In genomic region chr14:32046357-32046756, GRCm38 (mm10) we compare ENCODE assay signal across 25 mouse cellular contexts. TPM values are rescaled to one million over a fixed set of nuclear protein-coding genes. Genes with fewer than 3 reads are reported as not detected.
DNase-seq lines count a peak whose midpoint lies in the region; ATAC-seq and TF ChIP-seq lines count a peak whose summit lies in the region.
"Had no signal": no experiment of that assay in that cellular context is flagged by ENCODE, and none has a peak within 500 bp of the region (broad histone marks: within the 10 kb centered on the region; RNA-seq: fewer than 3 reads in every experiment).

No protein-coding gene starts in this region.

- no peak overlapping the region for H3K4me3 ChIP-seq in heart, embryonic 10.5 days
- no peak overlapping the region for H3K4me3 ChIP-seq in hindbrain, postnatal 0 days (ENCODE audit: low read length)
- H3K4me3 ChIP-seq in hindbrain, embryonic 14.5 days (replicated peaks; ENCODE audit: low read length) = no peak overlapping the region
- H3K4me3 ChIP-seq in embryonic facial prominence, embryonic 10.5 days = no peak overlapping the region
- H3K4me3 ChIP-seq: embryonic facial prominence, embryonic 12.5 days; erythroblast, embryonic 14.5 days; forebrain, embryonic 12.5 days; stomach, embryonic 15.5 days had no signal

- H3K36me3 ChIP-seq in heart, embryonic 10.5 days = no peaks in the 10 kb centered on the region
- H3K36me3 ChIP-seq in hindbrain, postnatal 0 days (ENCODE audit: insufficient read depth, low read length) = no peaks in the 10 kb centered on the region
- H3K36me3 ChIP-seq in hindbrain, embryonic 14.5 days (replicated peaks; ENCODE audit: control insufficient read depth, insufficient read depth) = no peaks in the 10 kb centered on the region
- H3K36me3 ChIP-seq in embryonic facial prominence, embryonic 10.5 days (replicated peaks) = no peaks in the 10 kb centered on the region
- H3K36me3 ChIP-seq: embryonic facial prominence, embryonic 12.5 days; forebrain, embryonic 12.5 days; stomach, embryonic 15.5 days had no signal

- H3K27me3 ChIP-seq in heart, embryonic 10.5 days (ENCODE audit: insufficient read depth, poor library complexity, severe bottlenecking) = no peaks in the 10 kb centered on the region
- H3K27me3 ChIP-seq in hindbrain, postnatal 0 days (ENCODE audit: insufficient read depth, low read length) = no peaks in the 10 kb centered on the region
- H3K27me3 ChIP-seq in hindbrain, embryonic 14.5 days (ENCODE audit: control insufficient read depth, insufficient read depth, low read length) = no peaks in the 10 kb centered on the region
- no peaks in the 10 kb centered on the region for H3K27me3 ChIP-seq in embryonic facial prominence, embryonic 10.5 days (replicated peaks; ENCODE audit: low read depth, poor library complexity, severe bottlenecking)
- H3K27me3 ChIP-seq: embryonic facial prominence, embryonic 12.5 days; forebrain, embryonic 12.5 days; stomach, embryonic 15.5 days had no signal

- peaks cover 32% of the 10 kb centered on the region for H3K4me1 ChIP-seq in heart, embryonic 10.5 days
- H3K4me1 ChIP-seq in hindbrain, postnatal 0 days (ENCODE audit: insufficient read depth, low read length) = no peaks in the 10 kb centered on the region
- H3K4me1 ChIP-seq in hindbrain, embryonic 14.5 days (replicated peaks; ENCODE audit: control insufficient read depth, insufficient read depth, low read length) = no peaks in the 10 kb centered on the region
- H3K4me1 ChIP-seq in embryonic facial prominence, embryonic 10.5 days = 0 out of 2 replicates have a peak, but pooled peaks cover 5% of the 10 kb centered on the region
- H3K4me1 ChIP-seq: embryonic facial prominence, embryonic 12.5 days; forebrain, embryonic 12.5 days; stomach, embryonic 15.5 days had no signal

- no peak for DNase-seq in heart, embryonic 10.5 days (ENCODE audit: low spot score)
- DNase-seq in heart, postnatal 36 days = no peak
- peak; percentile 8 for DNase-seq in hindbrain, postnatal 0 days (ENCODE audit: low spot score)
- DNase-seq in hindbrain, embryonic 14.5 days (ENCODE audit: low spot score) = no peak
- DNase-seq in Muller cell, postnatal 12 days (ENCODE audit: inconsistent ontology term) = peak; percentile 37
- no peak for DNase-seq in embryonic facial prominence, embryonic 10.5 days (ENCODE audit: low spot score)
- DNase-seq in layer of hippocampus, adult 11-12 months (ENCODE audit: low spot score) = no peak
- no peak for DNase-seq in natural killer cell, adult 2 months (ENCODE audit: low spot score in 2 of 2)
- DNase-seq: adrenal gland, adult 8-10 months; cerebellum, adult 11-12 months; cerebellum, postnatal 14 days; kidney, adult 2 months; lung, postnatal 4 days; right cerebral cortex, adult 18-20 months; right cerebral cortex, postnatal 4 days; thymus, adult 2 months; thymus, postnatal 4 days had no signal

- WGBS in heart, embryonic 10.5 days = 65% methylated on average over 8 of the region's 8 CpGs
- WGBS in hindbrain, postnatal 0 days = 66% methylated on average over 8 of the region's 8 CpGs
- 77% methylated on average over 8 of the region's 8 CpGs for WGBS in hindbrain, embryonic 14.5 days
- WGBS in embryonic facial prominence, embryonic 10.5 days = 77% methylated on average over 8 of the region's 8 CpGs

- no peak for ATAC-seq in hindbrain, postnatal 0 days
- ATAC-seq in hindbrain, embryonic 14.5 days (ENCODE audit: low FRiP score) = no peak

- H3K9me3 ChIP-seq in heart, embryonic 10.5 days = no peaks in the 10 kb centered on the region
- no peaks in the 10 kb centered on the region for H3K9me3 ChIP-seq in hindbrain, postnatal 0 days (ENCODE audit: low read length)
- no peaks in the 10 kb centered on the region for H3K9me3 ChIP-seq in hindbrain, embryonic 14.5 days (ENCODE audit: control insufficient read depth, low read length)
- H3K9me3 ChIP-seq in embryonic facial prominence, embryonic 10.5 days = no peaks in the 10 kb centered on the region
- H3K9me3 ChIP-seq: embryonic facial prominence, embryonic 12.5 days; forebrain, embryonic 12.5 days; stomach, embryonic 15.5 days had no signal

- TF ChIP-seq CTCF in hindbrain, postnatal 0 days (IDR thresholded peaks at IDR 0.05; ENCODE audit: low read depth) = no peak

- intact Hi-C loops in heart, postnatal 36 days (cut with DNase I) = no loop called here

- peak overlapping the region; percentile 1; the same call in 1 of the 2 replicates for H3K27ac ChIP-seq in heart, embryonic 10.5 days
- H3K27ac ChIP-seq in hindbrain, postnatal 0 days = no peak overlapping the region
- H3K27ac ChIP-seq in hindbrain, embryonic 14.5 days = no peak overlapping the region
- peak overlapping the region; percentile 30 for H3K27ac ChIP-seq in embryonic facial prominence, embryonic 10.5 days (replicated peaks)
- H3K27ac ChIP-seq: embryonic facial prominence, embryonic 12.5 days; forebrain, embryonic 12.5 days; kidney, postnatal 0 days; stomach, embryonic 15.5 days had no signal

- no peak overlapping the region for H3K4me2 ChIP-seq in hindbrain, postnatal 0 days (ENCODE audit: low read depth, low read length)
- H3K4me2 ChIP-seq in hindbrain, embryonic 14.5 days (replicated peaks) = no peak overlapping the region
- H3K4me2 ChIP-seq: embryonic facial prominence, embryonic 12.5 days; forebrain, embryonic 12.5 days; stomach, embryonic 15.5 days had no signal

- no peak overlapping the region for H3K9ac ChIP-seq in hindbrain, postnatal 0 days (replicated peaks; ENCODE audit: low read length)
- no peak overlapping the region for H3K9ac ChIP-seq in hindbrain, embryonic 14.5 days
- H3K9ac ChIP-seq: embryonic facial prominence, embryonic 12.5 days; forebrain, embryonic 12.5 days; stomach, embryonic 15.5 days had no signal

RNA-seq across cellular contexts. Expression of gene Galnt15, which starts 17.6 kb away (rescaled TPM):
- 0.18 and 0.38 TPM in 2 replicates for polyA plus RNA-seq in heart, embryonic 10.5 days (2016; fragmentation: Nextera tagmentation; extraction: Ambion mirVana)
- 10 to 100 TPM; 15.0 to 21.3 TPM for total RNA-seq in heart, postnatal 36 days (2021)
- 3.3 and 5.1 TPM in 2 replicates for total RNA-seq in hindbrain, postnatal 0 days (2014; rRNA removed)
- polyA plus RNA-seq in hindbrain, postnatal 0 days (2015; fragmentation: Nextera tagmentation; extraction: Ambion mirVana) = 1.8 and 2.4 TPM in 2 replicates
- 0.47 and 0.51 TPM in 2 replicates for polyA plus RNA-seq in hindbrain, embryonic 14.5 days (2014; fragmentation: Nextera tagmentation; extraction: Ambion mirVana)
- 0.04 and 0.15 TPM in 2 replicates for polyA plus RNA-seq in embryonic facial prominence, embryonic 10.5 days (2016; fragmentation: Nextera tagmentation; extraction: Ambion mirVana)
- total RNA-seq: ES-E14; megakaryocyte-erythroid progenitor cell, adult 5-6 weeks had no signal
- polyA plus RNA-seq: erythroblast, embryonic 14.5 days; limb, embryonic 11.5 days had no signal

RNA-seq across cellular contexts. Expression of gene Oxnad1, which starts 38.8 kb away (rescaled TPM):
- polyA plus RNA-seq in heart, embryonic 10.5 days (2016; fragmentation: Nextera tagmentation; extraction: Ambion mirVana) = 26.5 and 36.6 TPM in 2 replicates
- 10 to 100 TPM; 46.7 to 57.4 TPM for total RNA-seq in heart, postnatal 36 days (2021)
- 28.8 and 34.3 TPM in 2 replicates for total RNA-seq in hindbrain, postnatal 0 days (2014; rRNA removed)
- 24.5 and 24.6 TPM in 2 replicates for polyA plus RNA-seq in hindbrain, postnatal 0 days (2015; fragmentation: Nextera tagmentation; extraction: Ambion mirVana)
- 17.4 and 18.3 TPM in 2 replicates for polyA plus RNA-seq in hindbrain, embryonic 14.5 days (2014; fragmentation: Nextera tagmentation; extraction: Ambion mirVana)
- polyA plus RNA-seq in embryonic facial prominence, embryonic 10.5 days (2016; fragmentation: Nextera tagmentation; extraction: Ambion mirVana) = 20.1 and 21.2 TPM in 2 replicates

RNA-seq across cellular contexts. Expression of gene Dph3, which starts 39.2 kb away (rescaled TPM):
- 90.6 and 102 TPM in 2 replicates for polyA plus RNA-seq in heart, embryonic 10.5 days (2016; fragmentation: Nextera tagmentation; extraction: Ambion mirVana)
- total RNA-seq in heart, postnatal 36 days (2021) = 10 to 100 TPM; 83.9 to 94.1 TPM
- 45.3 and 46.3 TPM in 2 replicates for total RNA-seq in hindbrain, postnatal 0 days (2014; rRNA removed)
- polyA plus RNA-seq in hindbrain, postnatal 0 days (2015; fragmentation: Nextera tagmentation; extraction: Ambion mirVana) = 75.8 and 78.2 TPM in 2 replicates
- 71.3 and 74.9 TPM in 2 replicates for polyA plus RNA-seq in hindbrain, embryonic 14.5 days (2014; fragmentation: Nextera tagmentation; extraction: Ambion mirVana)
- 98.8 and 102 TPM in 2 replicates for polyA plus RNA-seq in embryonic facial prominence, embryonic 10.5 days (2016; fragmentation: Nextera tagmentation; extraction: Ambion mirVana)

Comparison
In these comparisons a context has a peak if more than half of its experiments do, and no peak if none do; other contexts are left out.
1. DNase-seq: peak in hindbrain, postnatal 0 days (single experiment) and Muller cell, postnatal 12 days (single experiment); none in heart, embryonic 10.5 days (single experiment), heart, postnatal 36 days (0 of 2), hindbrain, embryonic 14.5 days (single experiment), embryonic facial prominence, embryonic 10.5 days (single experiment), layer of hippocampus, adult 11-12 months (single experiment) and natural killer cell, adult 2 months (0 of 2).
2. H3K27ac ChIP-seq: peak in heart, embryonic 10.5 days (single experiment) and embryonic facial prominence, embryonic 10.5 days (single experiment); none in hindbrain, postnatal 0 days (single experiment) and hindbrain, embryonic 14.5 days (single experiment).